Mouse (Mus musculus) MEL (cell line): ENCODE data around the gene Cend1. TPM values are rescaled to one million over a fixed set of nuclear protein-coding genes. Genes with fewer than 3 reads are reported as not detected.

ENCODE experiments used
- DNase-seq: peaks from one replicate; pipeline ENCODE4 v3.0.0; 2011; ENCODE audit warnings: low read depth, low spot score
- H3K27ac ChIP-seq: 2 replicates; pipeline ENCODE4 v1.5.1; 2012; ENCODE audit warnings: low read depth, mild to moderate bottlenecking, control low read depth, low read length, moderate library complexity; ENCODE audit not compliant: control insufficient read depth
- H3K27me3 ChIP-seq, 2 experiments: fragments of 150-350 bp in 1 of 2; sonication (generic) in 1 of 2; 2 replicates each; pipeline ENCODE4 v1.6.1; 2012; ENCODE audit warnings: low read length in 2 of 2, mild to moderate bottlenecking in 2 of 2, improper control_type of control experiment in 1 of 2, moderate library complexity in 1 of 2; ENCODE audit not compliant: insufficient read depth in 2 of 2, control insufficient read depth in 1 of 2
- H3K36me3 ChIP-seq, 2 experiments: 2 replicates each; pipeline ENCODE4 v1.6.1; 2012 to 2014; ENCODE audit warnings: low read length in 2 of 2, improper control_type of control experiment in 1 of 2, inconsistent platforms in 1 of 2, mild to moderate bottlenecking in 1 of 2; ENCODE audit not compliant: insufficient read depth in 2 of 2, control insufficient read depth in 1 of 2
- H3K4me1 ChIP-seq, 2 experiments: fragments of 150-350 bp in 1 of 2; sonication (generic) in 1 of 2; 2 replicates each; pipeline ENCODE4 v1.6.1; 2012; ENCODE audit warnings: low read length in 2 of 2, improper control_type of control experiment in 1 of 2, mild to moderate bottlenecking in 1 of 2; ENCODE audit not compliant: insufficient read depth in 2 of 2, control insufficient read depth in 1 of 2
- H3K4me3 ChIP-seq, 2 experiments: fragments of 150-350 bp in 1 of 2; sonication (generic) in 1 of 2; 2 replicates each; pipeline ENCODE4 v1.5.1; 2012; ENCODE audit warnings: low read depth in 2 of 2, low read length in 2 of 2, mild to moderate bottlenecking in 2 of 2, moderate library complexity in 2 of 2, control low read depth in 1 of 2, improper control_type of control experiment in 1 of 2; ENCODE audit not compliant: control insufficient read depth in 1 of 2, insufficient read depth in 1 of 2
- H3K79me2 ChIP-seq: 2 replicates; pipeline ENCODE4 v1.6.1; 2012; ENCODE audit warnings: mild to moderate bottlenecking, low read length, moderate library complexity; ENCODE audit not compliant: control insufficient read depth, poor library complexity, insufficient read depth
- H3K9ac ChIP-seq: 2 replicates; pipeline ENCODE4 v1.6.1; 2012; ENCODE audit warnings: low read depth, mild to moderate bottlenecking, control low read depth, low read length, moderate library complexity; ENCODE audit not compliant: control insufficient read depth, poor library complexity, severe bottlenecking
- H3K9me3 ChIP-seq: fragments of 150-350 bp; sonication (generic); replicated peaks from 2 replicates; pipeline ENCODE4 v1.6.1; 2012; ENCODE audit warnings: mild to moderate bottlenecking, low read length, improper control_type of control experiment, moderate library complexity; ENCODE audit not compliant: insufficient read depth
- CHD1 ChIP-seq: IDR thresholded peaks from 2 replicates; pipeline ENCODE4 v1.6.1; 2012; ENCODE audit warnings: low read depth, mild to moderate bottlenecking, inconsistent platforms, low read length, improper control_type of control experiment
- CHD2 ChIP-seq: IDR thresholded peaks from 2 replicates; pipeline ENCODE4 v1.6.1; 2011; ENCODE audit warnings: low read length, improper control_type of control experiment
- CTCF ChIP-seq, 3 experiments: IDR thresholded peaks in 2 of 3; conservative IDR thresholded peaks in 1 of 3; 2 replicates each; pipeline ENCODE4 v1.5.1; 2011 to 2012; ENCODE audit warnings: low read length in 3 of 3, low read depth in 2 of 3, mild to moderate bottlenecking in 2 of 3, improper control_type of control experiment in 1 of 3, inconsistent platforms in 1 of 3, mixed read lengths in 1 of 3, moderate library complexity in 1 of 3; ENCODE audit not compliant: control insufficient read depth in 1 of 3, insufficient read depth in 1 of 3, poor library complexity in 1 of 3, severe bottlenecking in 1 of 3
- ELF1 ChIP-seq: IDR thresholded peaks from 2 replicates; pipeline ENCODE4 v1.6.1; 2014; ENCODE audit warnings: low read depth, mild to moderate bottlenecking, inconsistent platforms, low read length, improper control_type of control experiment, moderate library complexity
- GABPA ChIP-seq: IDR thresholded peaks from 2 replicates; pipeline ENCODE4 v1.6.1; 2012; ENCODE audit warnings: low read depth, mild to moderate bottlenecking, inconsistent platforms, low read length, improper control_type of control experiment, moderate library complexity
- KAT2A ChIP-seq: conservative IDR thresholded peaks from 2 replicates; pipeline ENCODE4 v1.6.1; 2012; ENCODE audit warnings: low read depth, low read length, improper control_type of control experiment, inconsistent platforms
- MAZ ChIP-seq: IDR thresholded peaks from 2 replicates; pipeline ENCODE4 v1.6.1; 2012; ENCODE audit warnings: low read depth, mild to moderate bottlenecking, inconsistent platforms, low read length, improper control_type of control experiment
- MXI1 ChIP-seq: IDR thresholded peaks from 2 replicates; pipeline ENCODE4 v1.6.1; 2011; ENCODE audit warnings: mild to moderate bottlenecking, low read depth, low read length, improper control_type of control experiment
- POLR2A ChIP-seq, 2 experiments: IDR thresholded peaks; 2 replicates each; pipeline ENCODE4 v1.6.1; 2011 to 2012; ENCODE audit warnings: low read length in 2 of 2, mild to moderate bottlenecking in 2 of 2, control low read depth in 1 of 2, improper control_type of control experiment in 1 of 2, low read depth in 1 of 2, moderate library complexity in 1 of 2; ENCODE audit not compliant: control insufficient read depth in 1 of 2, insufficient read depth in 1 of 2, poor library complexity in 1 of 2
- SMC3 ChIP-seq: IDR thresholded peaks from 2 replicates; pipeline ENCODE4 v1.6.1; 2011; ENCODE audit warnings: low read depth, low read length, improper control_type of control experiment
- TCF12 ChIP-seq: IDR thresholded peaks from 2 replicates; pipeline ENCODE4 v1.6.1; 2014; ENCODE audit warnings: low read depth, mild to moderate bottlenecking, inconsistent platforms, low read length, improper control_type of control experiment, moderate library complexity
- USF2 ChIP-seq, 2 experiments: IDR thresholded peaks; 2 replicates each; pipeline ENCODE4 v1.6.1; 2011 to 2012; ENCODE audit warnings: improper control_type of control experiment in 2 of 2, low read length in 2 of 2, borderline replicate concordance in 1 of 2, inconsistent platforms in 1 of 2, low read depth in 1 of 2, mild to moderate bottlenecking in 1 of 2; ENCODE audit not compliant: insufficient read depth in 1 of 2
- ZC3H11A ChIP-seq: IDR thresholded peaks from 2 replicates; pipeline ENCODE4 v1.6.1; 2012; ENCODE audit warnings: low read depth, mild to moderate bottlenecking, inconsistent platforms, low read length, improper control_type of control experiment
- ZKSCAN1 ChIP-seq: IDR thresholded peaks from 2 replicates; pipeline ENCODE4 v1.6.1; 2012; ENCODE audit warnings: low read depth, mild to moderate bottlenecking, inconsistent platforms, low read length, improper control_type of control experiment, moderate library complexity
- ZMIZ1 ChIP-seq: IDR thresholded peaks from 2 replicates; pipeline ENCODE4 v1.6.1; 2012; ENCODE audit warnings: low read depth, mild to moderate bottlenecking, inconsistent platforms, low read length, improper control_type of control experiment, moderate library complexity
- ZNF384 ChIP-seq: IDR thresholded peaks from 2 replicates; pipeline ENCODE4 v1.6.1; 2012; ENCODE audit warnings: low read depth, mild to moderate bottlenecking, inconsistent platforms, low read length, improper control_type of control experiment
- polyA plus RNA-seq, 2 experiments: library from polyadenylated mRNA; stranded (reverse) in 1 of 2; unstranded in 1 of 2; fragments of >175 nt in 1 of 2; fragments of >200 nt in 1 of 2; gene quantifications; 2 replicates each; pipeline versions ENCODE4 v1.2.1 to v1.2.4; 2012; ENCODE audit warnings: low replicate concordance in 2 of 2, low read depth in 1 of 2; ENCODE audit not compliant: insufficient read length in 2 of 2, insufficient read depth in 1 of 2, missing spikeins in 1 of 2
- total RNA-seq: library from RNA; depleted of rRNA; stranded (reverse); fragments of 300-350 nt; gene quantifications from 2 replicates; pipeline ENCODE4 v1.2.3, GENCODE M21; 2012

Gene Cend1
- total and polyA plus RNA-seq, 3 experiments, result not detected

DNA sequence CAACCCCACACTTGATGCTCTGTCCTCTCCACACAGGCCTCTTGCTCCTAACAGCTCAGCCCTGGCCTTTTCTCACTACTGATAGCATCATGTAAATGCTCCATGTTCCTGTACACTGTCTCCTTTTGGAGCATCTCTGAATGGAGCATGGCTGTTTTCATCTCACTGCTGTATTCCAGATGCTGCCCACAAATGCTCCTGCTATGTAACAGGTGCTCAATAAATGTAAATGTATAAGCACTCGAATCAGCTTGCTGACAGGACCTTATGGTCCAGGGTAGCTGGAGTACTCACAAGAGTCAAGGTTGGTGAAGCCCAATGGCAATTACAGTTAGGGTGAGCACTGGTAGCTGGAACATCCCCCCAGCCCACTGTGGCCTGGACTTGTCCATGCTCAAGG lies 41.9 kb upstream of the Cend1 start:
- no peak for DNase-seq
- Histone ChIP-seq H3K4me1 (peaks cover 8 to 27% of the 10 kb centered on the region in 2 experiments; a peak in 3 of 4 replicates), H3K9me3 (no peaks in the 10 kb centered on the region), H3K27me3 (no peaks in the 10 kb centered on the region), H3K4me3 (no peak overlapping the region), H3K79me2 (peaks cover 42% of the 10 kb centered on the region), H3K9ac (no peak overlapping the region), H3K36me3 (peaks cover 0 to 18% of the 10 kb centered on the region in 2 experiments; a peak in 2 of 4 replicates), H3K27ac (no peak overlapping the region)
- TF ChIP-seq KAT2A (no peak), POLR2A (IDR thresholded peaks at IDR 0.05; ENCODE audit: control insufficient read depth in 1 of 2, insufficient read depth in 1 of 2, low read depth in 1 of 2, low read length in 2 of 2, poor library complexity in 1 of 2) (peak in 1 of 2 experiments; percentile 18; a peak in 1 of 4 replicates)

DNA sequence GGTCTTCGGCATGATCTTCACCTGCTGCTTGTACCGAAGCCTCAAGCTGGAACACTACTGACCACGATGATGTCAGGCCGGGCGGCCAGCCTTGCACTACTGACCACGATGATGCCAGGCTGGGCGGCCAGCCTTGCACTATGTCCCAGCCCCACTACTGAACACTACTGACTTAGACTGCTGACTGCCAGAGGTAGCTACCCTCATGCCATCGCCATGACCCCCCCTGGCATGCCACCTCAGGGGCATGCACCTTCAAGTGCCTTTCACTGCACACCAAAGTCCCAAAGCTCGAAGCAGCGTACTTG lies 41.3 kb upstream of the Cend1 start:
- no peak overlapping the region for H3K4me3 ChIP-seq
- H3K9me3 ChIP-seq, result no peaks in the 10 kb centered on the region
- peaks cover 8 to 32% of the 10 kb centered on the region in 2 experiments for H3K4me1 ChIP-seq
- no peak overlapping the region for H3K9ac ChIP-seq
- H3K36me3 ChIP-seq, result peaks cover 0 to 18% of the 10 kb centered on the region in 2 experiments; a peak in 2 of 4 replicates
- DNase-seq, result no peak
- no peak overlapping the region for H3K27ac ChIP-seq
- peaks cover 36% of the 10 kb centered on the region for H3K79me2 ChIP-seq
- H3K27me3 ChIP-seq, result no peaks in the 10 kb centered on the region
- TF ChIP-seq ZMIZ1, result no peak
- no peak for TF ChIP-seq ZKSCAN1
- TF ChIP-seq MXI1, result no peak
- TF ChIP-seq CTCF (IDR thresholded peaks at IDR 0.05 in 2 of 3, conservative IDR thresholded peaks at IDR 0.05 in 1 of 3; ENCODE audit: control insufficient read depth in 1 of 3, insufficient read depth in 1 of 3, low read depth in 2 of 3, low read length in 3 of 3, poor library complexity in 1 of 3, severe bottlenecking in 1 of 3), result no peak
- no peak for TF ChIP-seq USF2 (IDR thresholded peaks at IDR 0.05; ENCODE audit: borderline replicate concordance in 1 of 2, insufficient read depth in 1 of 2, low read depth in 1 of 2, low read length in 2 of 2)
- TF ChIP-seq GABPA, result no peak
- no peak for TF ChIP-seq ZNF384
- no peak for TF ChIP-seq TCF12
- TF ChIP-seq CHD1, result no peak
- TF ChIP-seq CHD2, result no peak
- no peak for TF ChIP-seq SMC3
- TF ChIP-seq MAZ, result no peak
- no peak for TF ChIP-seq ZC3H11A
- no peak for TF ChIP-seq ELF1
